Mouse (Mus musculus): Measurements from ENCODE around the gene Herc3.

GRCm38 (mm10) chr6:58922511-58922910, 91.2 kb downstream of the Herc3 start:
- TF ChIP-seq CTCF (IDR thresholded peaks at IDR 0.05; ENCODE audit: control insufficient read depth, insufficient read depth, insufficient read length) (no peak), USF1 (IDR thresholded peaks at IDR 0.05; ENCODE audit: low read depth) (no peak)

Data from C2C12 (cell line).